Mouse (Mus musculus) liver, embryonic 11.5 days (tissue): ENCODE measurements at regions not wholly inside any gene's neighbourhood (a gene's known extent, or its start where the extent isn't known, plus 50 kb on each side); places are given as distances from the start of the nearest gene placed in this dataset.
"Not testable (repeated sequence)": the region's sequence is repeated elsewhere in the genome, so short reads cannot be mapped to it uniquely, and the experiment has no call there.

ENCODE experiments used
- ATAC-seq: fragments of 200-750 bp; cut with Nextera tagmentation; replicated peaks from 2 replicates; pipeline ENCODE4 v1.8.0; 2017; ENCODE audit warnings: moderate number of reproducible peaks, mild to moderate bottlenecking, moderate TSS enrichment, moderate library complexity; ENCODE audit not compliant: low FRiP score
- DNase-seq: peaks from one replicate; pipeline ENCODE4 v3.0.0-alpha.2; 2017; ENCODE audit warnings: low spot score
- H3K27ac ChIP-seq: fragments of 300-500 bp; sonication (generic); 2 replicates; pipeline ENCODE4 v1.5.1; 2014; ENCODE audit warnings: mild to moderate bottlenecking, low read depth, low read length, control low read depth
- H3K27me3 ChIP-seq: fragments of 300-500 bp; sonication (generic); replicated peaks from 2 replicates; pipeline ENCODE4 v1.6.1; 2014; ENCODE audit warnings: low read length, mixed read lengths; ENCODE audit not compliant: control insufficient read depth, insufficient read depth
- H3K36me3 ChIP-seq: fragments of 300-500 bp; sonication (generic); 2 replicates; pipeline ENCODE4 v1.6.1; 2014; ENCODE audit warnings: mild to moderate bottlenecking, low read length, moderate library complexity, mixed read lengths; ENCODE audit not compliant: control insufficient read depth, insufficient read depth
- H3K4me1 ChIP-seq: fragments of 300-500 bp; sonication (generic); replicated peaks from 2 replicates; pipeline ENCODE4 v1.6.1; 2014; ENCODE audit warnings: low read length, mixed read lengths; ENCODE audit not compliant: control insufficient read depth, insufficient read depth
- H3K4me2 ChIP-seq: fragments of 300-500 bp; sonication (generic); 2 replicates; pipeline ENCODE4 v1.6.1; 2014; ENCODE audit warnings: mild to moderate bottlenecking, control low read depth, moderate library complexity
- H3K4me3 ChIP-seq: fragments of 300-500 bp; sonication (generic); 2 replicates; pipeline ENCODE4 v1.5.1; 2014; ENCODE audit warnings: low read depth, low read length, control low read depth
- H3K9ac ChIP-seq: fragments of 300-500 bp; sonication (generic); 2 replicates; pipeline ENCODE4 v1.6.1; 2014; ENCODE audit warnings: low read depth, low read length, control low read depth
- H3K9me3 ChIP-seq: fragments of 300-500 bp; sonication (generic); 2 replicates; pipeline ENCODE4 v1.6.1; 2016; ENCODE audit warnings: low read length, inconsistent platforms, mixed read lengths; ENCODE audit not compliant: control insufficient read depth
- WGBS: fragments of 180-500 bp; shearing (Covaris S2); extraction: QIAGEN DNeasy Blood & Tissue Kit; methylation state at CpG from one replicate; pipeline ENCODE4 v1.1.7; 2014; 5-methylcytosine and 5-hydroxymethylcytosine counted together

- H3K36me3 ChIP-seq, result no peaks in the 10 kb centered on the region
- no peak overlapping the region for H3K9ac ChIP-seq
- H3K27ac ChIP-seq, result no peak overlapping the region
- H3K4me1 ChIP-seq, result no peaks in the 10 kb centered on the region
- ATAC-seq (peak; percentile 80), DNase-seq (no peak)
- no peaks in the 10 kb centered on the region for H3K27me3 ChIP-seq
- peak overlapping the region; percentile 22; the same call in 1 of the 2 replicates for H3K4me2 ChIP-seq
- WGBS, result 18% methylated on average over 7 of the region's 7 CpGs
- H3K4me3 ChIP-seq, result no peak overlapping the region
- H3K9me3 ChIP-seq, result no peaks in the 10 kb centered on the region
These were observed 299.6 kb downstream of the Chl1 start for GRCm38 (mm10) chr6:103809986-103810341.

GRCm38 (mm10) chr6:103810342-103811001, 300.1 kb downstream of the Chl1 start:
- Histone ChIP-seq H3K4me1 (no peaks in the 10 kb centered on the region), H3K27ac (no peak overlapping the region), H3K27me3 (no peaks in the 10 kb centered on the region), H3K9ac (no peak overlapping the region), H3K9me3 (no peaks in the 10 kb centered on the region), H3K36me3 (no peaks in the 10 kb centered on the region), H3K4me3 (no peak overlapping the region), H3K4me2 (peak overlapping the region; percentile 22; the same call in 1 of the 2 replicates)
- ATAC-seq (peak; percentile 52; the same call in 1 of the 2 replicates), DNase-seq (no peak)
- WGBS, result 6% methylated on average over 13 of the region's 13 CpGs

- not testable (repeated sequence) for H3K4me1 ChIP-seq, H3K36me3 ChIP-seq, ATAC-seq, H3K4me2 ChIP-seq, DNase-seq, H3K9me3 ChIP-seq, H3K9ac ChIP-seq, H3K27me3 ChIP-seq, H3K4me3 ChIP-seq, H3K27ac ChIP-seq
- 75% methylated on average over 5 of the region's 5 CpGs for WGBS
These were observed 306.0 kb downstream of the Chl1 start for GRCm38 (mm10) chr6:103816396-103816795.

DNA sequence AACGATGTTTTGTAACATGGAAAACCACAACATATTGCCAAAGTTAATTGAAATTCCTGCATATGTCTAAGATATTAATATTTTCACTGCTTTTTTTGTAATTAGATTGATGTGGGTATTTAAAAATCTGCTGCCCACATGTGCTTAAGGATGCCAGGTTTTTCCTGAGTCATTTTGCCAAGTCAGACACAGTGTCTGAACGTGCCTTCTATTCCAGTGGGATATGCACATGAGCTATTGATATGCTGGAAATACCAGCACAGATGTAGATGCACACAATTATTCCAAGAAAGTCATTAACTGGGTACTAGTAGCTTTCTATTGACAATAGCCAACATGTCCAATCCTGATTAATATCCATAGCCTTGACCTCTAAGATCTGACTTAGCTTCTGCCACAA, 315.7 kb downstream of the Chl1 start:
- ATAC-seq (no peak), DNase-seq (no peak)
- Histone ChIP-seq H3K4me3 (no peak overlapping the region), H3K4me1 (no peaks in the 10 kb centered on the region), H3K9ac (no peak overlapping the region), H3K36me3 (no peaks in the 10 kb centered on the region), H3K27ac (no peak overlapping the region), H3K27me3 (no peaks in the 10 kb centered on the region), H3K9me3 (no peaks in the 10 kb centered on the region), H3K4me2 (no peak overlapping the region)
- 71% methylated on average over 2 of the region's 2 CpGs for WGBS

GRCm38 (mm10) chr6:103827623-103828022, 317.2 kb downstream of the Chl1 start:
- ATAC-seq, result no peak
- Histone ChIP-seq H3K27ac (no peak overlapping the region), H3K9me3 (no peaks in the 10 kb centered on the region), H3K4me3 (no peak overlapping the region), H3K4me2 (no peak overlapping the region), H3K4me1 (no peaks in the 10 kb centered on the region), H3K36me3 (no peaks in the 10 kb centered on the region), H3K27me3 (no peaks in the 10 kb centered on the region), H3K9ac (no peak overlapping the region)
- DNase-seq, result no peak
- 94% methylated on average over 3 of the region's 3 CpGs for WGBS

DNA sequence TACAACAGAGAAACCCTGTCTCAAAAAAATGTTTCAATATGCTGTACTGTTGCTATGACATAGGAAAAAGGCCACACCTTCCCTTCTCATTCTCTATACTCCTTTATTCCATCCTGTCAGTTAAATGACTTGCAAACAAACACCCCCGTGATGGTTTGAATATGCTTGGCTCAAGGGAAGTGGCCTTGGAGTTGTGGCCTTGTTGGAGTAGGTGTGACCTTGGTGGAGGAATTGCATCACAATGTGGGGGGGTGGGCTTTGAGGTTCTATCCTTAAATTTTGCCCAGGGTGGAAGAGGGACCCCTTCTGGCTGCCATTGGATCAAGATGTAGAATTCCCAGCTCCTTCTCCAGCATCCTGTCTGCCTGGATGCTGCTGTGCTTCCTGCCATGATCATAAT, 318.5 kb downstream of the Chl1 start:
- Histone ChIP-seq H3K9ac (no peak overlapping the region), H3K4me1 (no peaks in the 10 kb centered on the region), H3K27me3 (no peaks in the 10 kb centered on the region), H3K4me3 (no peak overlapping the region), H3K4me2 (no peak overlapping the region), H3K36me3 (no peaks in the 10 kb centered on the region), H3K9me3 (no peaks in the 10 kb centered on the region), H3K27ac (no peak overlapping the region)
- ATAC-seq (no peak), DNase-seq (no peak)
- WGBS, result 100% methylated on average over 1 of the region's 1 CpGs

- Histone ChIP-seq H3K4me2 (no peak overlapping the region), H3K4me1 (no peaks in the 10 kb centered on the region), H3K27me3 (no peaks in the 10 kb centered on the region), H3K9ac (no peak overlapping the region), H3K36me3 (no peaks in the 10 kb centered on the region), H3K27ac (no peak overlapping the region), H3K9me3 (no peaks in the 10 kb centered on the region), H3K4me3 (no peak overlapping the region)
- DNase-seq (no peak), ATAC-seq (no peak)
- 73% methylated on average over 4 of the region's 4 CpGs for WGBS
These were observed 321.9 kb downstream of the Chl1 start for GRCm38 (mm10) chr6:103832301-103832700.

GRCm38 (mm10) chr6:103832808-103833207, 322.4 kb downstream of the Chl1 start:
- ATAC-seq (no peak), DNase-seq (no peak)
- Histone ChIP-seq H3K9ac (no peak overlapping the region), H3K4me2 (no peak overlapping the region), H3K27me3 (no peaks in the 10 kb centered on the region), H3K36me3 (no peaks in the 10 kb centered on the region), H3K4me1 (no peaks in the 10 kb centered on the region), H3K4me3 (no peak overlapping the region), H3K27ac (no peak overlapping the region), H3K9me3 (no peaks in the 10 kb centered on the region)
- WGBS, result 86% methylated on average over 9 of the region's 9 CpGs

GRCm38 (mm10) chr6:103833501-103834132, 323.2 kb downstream of the Chl1 start:
- Histone ChIP-seq H3K4me1 (no peaks in the 10 kb centered on the region), H3K27ac (no peak overlapping the region), H3K27me3 (no peaks in the 10 kb centered on the region), H3K9ac (no peak overlapping the region), H3K4me2 (no peak overlapping the region), H3K9me3 (no peaks in the 10 kb centered on the region), H3K4me3 (no peak overlapping the region), H3K36me3 (no peaks in the 10 kb centered on the region)
- peak; percentile 31 for DNase-seq
- ATAC-seq, result peak; percentile 45; the same call in 1 of the 2 replicates
- 45% methylated on average over 16 of the region's 16 CpGs for WGBS
